Mouse (Mus musculus): ENCODE data around the gene Tmem63a.

- TF ChIP-seq CTCF (IDR thresholded peaks at IDR 0.05; ENCODE audit: insufficient read depth, low read depth, low read length) (no peak), POLR2A (IDR thresholded peaks at IDR 0.05; ENCODE audit: insufficient read depth, low read depth, low read length) (no peak)
These were observed 58.5 kb downstream of the Tmem63a start for GRCm38 (mm10) chr1:181000501-181001092.
